Mouse (Mus musculus) erythroblast, embryonic 14.5 days (primary cell): ENCODE data around the gene Hoxb7.

Experiments
- GATA1 ChIP-seq: IDR thresholded peaks from 2 replicates; pipeline ENCODE4 v1.6.1; 2012; ENCODE audit warnings: low read length, inconsistent platforms, mixed read lengths
- TAL1 ChIP-seq: IDR thresholded peaks from 3 replicates; pipeline ENCODE4 v1.6.1; 2012; ENCODE audit warnings: low read length, inconsistent platforms, mixed read lengths

GRCm38 (mm10) chr11:96334002-96334364 is 47.6 kb downstream of the Hoxb7 start:
- TF ChIP-seq GATA1 (no peak), TAL1 (no peak)
